Mouse (Mus musculus): ENCODE measurements around the gene Iqschfp.

Gene Iqschfp

GRCm38 (mm10) chr3:68467941-68468687, 576.1 kb downstream of the Iqschfp start:
- DNase-seq, result no peak

GRCm38 (mm10) chr3:68469643-68470042, 577.6 kb downstream of the Iqschfp start:
- DNase-seq, result no peak

- DNase-seq, result no peak
Observed at GRCm38 (mm10) chr3:68470061-68470460, 578.0 kb downstream of the Iqschfp start.

GRCm38 (mm10) chr3:68470622-68471021, 578.6 kb downstream of the Iqschfp start:
- no peak for DNase-seq

- no peak for DNase-seq
Observed at GRCm38 (mm10) chr3:68476336-68476735, 584.3 kb downstream of the Iqschfp start.

- no peak for DNase-seq
Observed at GRCm38 (mm10) chr3:68477478-68477877, 585.4 kb downstream of the Iqschfp start.

- no peak for DNase-seq
Observed at GRCm38 (mm10) chr3:68479266-68479665, 587.2 kb downstream of the Iqschfp start.

- no peak for DNase-seq
Observed at GRCm38 (mm10) chr3:68483517-68483916, 591.5 kb downstream of the Iqschfp start.

GRCm38 (mm10) chr3:68484021-68484420, 592.0 kb downstream of the Iqschfp start:
- no peak for DNase-seq

- no peak for DNase-seq
Observed at GRCm38 (mm10) chr3:68484561-68484960, 592.5 kb downstream of the Iqschfp start.

GRCm38 (mm10) chr3:68487621-68488020, 595.6 kb downstream of the Iqschfp start:
- DNase-seq, result no peak

- DNase-seq, result no peak
Observed at GRCm38 (mm10) chr3:68488316-68488715, 596.3 kb downstream of the Iqschfp start.

- no peak for DNase-seq
Observed at GRCm38 (mm10) chr3:68491516-68491915, 599.5 kb downstream of the Iqschfp start.

- DNase-seq, result no peak
Observed at GRCm38 (mm10) chr3:68492066-68492465, 600.0 kb downstream of the Iqschfp start.

- no peak for DNase-seq
Observed at GRCm38 (mm10) chr3:68492513-68492912, 600.5 kb downstream of the Iqschfp start.

- DNase-seq, result no peak
Observed at GRCm38 (mm10) chr3:68493170-68493585, 601.1 kb downstream of the Iqschfp start.

- DNase-seq, result peak in 1 of 2 experiments; percentile 2
Observed at GRCm38 (mm10) chr3:68493586-68494295, 601.7 kb downstream of the Iqschfp start.

GRCm38 (mm10) chr3:68494296-68495095, 602.5 kb downstream of the Iqschfp start:
- DNase-seq, result peak; percentile 2

GRCm38 (mm10) chr3:68495096-68495735, 603.2 kb downstream of the Iqschfp start:
- DNase-seq, result no peak

GRCm38 (mm10) chr3:68495736-68496242, 603.8 kb downstream of the Iqschfp start:
- no peak for DNase-seq

- no peak for DNase-seq
Observed at GRCm38 (mm10) chr3:68496513-68496912, 604.5 kb downstream of the Iqschfp start.

GRCm38 (mm10) chr3:68499532-68500152, 607.6 kb downstream of the Iqschfp start:
- no peak for DNase-seq
